Mouse (Mus musculus): Measurements from ENCODE around the gene Yeats2. TPM values are rescaled to one million over a fixed set of nuclear protein-coding genes. Genes with fewer than 3 reads are reported as not detected.
A peak's percentile ranks its signal among the peaks of the same experiment; 100 is the strongest.
"Not testable (repeated sequence)": the region's sequence is repeated elsewhere in the genome, so short reads cannot be mapped to it uniquely, and the experiment has no call there.

The Yeats2 gene
- 10 to 100 TPM; 61.1 to 65.8 TPM for total RNA-seq (2021)

- peak; percentile 86 for DNase-seq
- intact Hi-C loops (cut with DNase I), result no loop called here
These were observed at the start of gene Yeats2 for GRCm38 (mm10) chr16:20140772-20141531. TSS of gene Yeats2 (plus strand) at chr16:20141063.

GRCm38 (mm10) chr16:20095966-20096365 is 44.9 kb upstream of the Yeats2 start:
- DNase-seq, result peak; percentile 6
- intact Hi-C loops (cut with DNase I), result loop anchor here (10.0 kb wide), 1 partner anchor 371 kb away; no protein-coding TSS in a partner anchor

GRCm38 (mm10) chr16:20097069-20097710 is 43.7 kb upstream of the Yeats2 start, which contains the start of gene Klhl24:
TSS of gene Klhl24 (plus strand) at chr16:20097542.
- intact Hi-C loops (cut with DNase I), result loop anchor here (10.0 kb wide), 1 partner anchor 372 kb away; no protein-coding TSS in a partner anchor

GRCm38 (mm10) chr16:20097711-20098374 is 43.0 kb upstream of the Yeats2 start:
- DNase-seq, result peak; percentile 91
- intact Hi-C loops (cut with DNase I), result loop anchor here (10.0 kb wide), 1 partner anchor 373 kb away; no protein-coding TSS in a partner anchor

More at GRCm38 (mm10) chr16:20097069-20097710, 43.7 kb upstream of the Yeats2 start, which contains the start of gene Klhl24:
- peak; percentile 96 for DNase-seq

GRCm38 (mm10) chr16:20098375-20098727 is 42.5 kb upstream of the Yeats2 start:
- DNase-seq, result no peak
- intact Hi-C loops (cut with DNase I), result loop anchor here (10.0 kb wide), 1 partner anchor 374 kb away; no protein-coding TSS in a partner anchor

GRCm38 (mm10) chr16:20098866-20099629 is 41.8 kb upstream of the Yeats2 start:
- DNase-seq, result peak; percentile 13
- intact Hi-C loops (cut with DNase I), result loop anchor here (10.0 kb wide), 1 partner anchor 374 kb away; no protein-coding TSS in a partner anchor

GRCm38 (mm10) chr16:20106996-20107395 is 33.9 kb upstream of the Yeats2 start:
- DNase-seq, result no peak
- intact Hi-C loops (cut with DNase I), result no loop called here

- intact Hi-C loops (cut with DNase I), result no loop called here
- DNase-seq, result peak; percentile 2
These were observed 31.9 kb upstream of the Yeats2 start for GRCm38 (mm10) chr16:20108961-20109360.

- intact Hi-C loops (cut with DNase I), result no loop called here
- DNase-seq, result no peak
These were observed 28.2 kb upstream of the Yeats2 start for GRCm38 (mm10) chr16:20112649-20113048.

- intact Hi-C loops (cut with DNase I), result no loop called here
- DNase-seq, result no peak
These were observed 24.8 kb upstream of the Yeats2 start for GRCm38 (mm10) chr16:20116069-20116468.

- DNase-seq; intact Hi-C loops (cut with DNase I): not testable (repeated sequence)
These were observed 14.5 kb upstream of the Yeats2 start for GRCm38 (mm10) chr16:20126319-20126883.

GRCm38 (mm10) chr16:20130397-20130796 is 10.5 kb upstream of the Yeats2 start:
- DNase-seq, result no peak
- intact Hi-C loops (cut with DNase I), result no loop called here

- DNase-seq, result no peak
- intact Hi-C loops (cut with DNase I), result no loop called here
These were observed 3.7 kb downstream of the Yeats2 start for GRCm38 (mm10) chr16:20144568-20144967.

GRCm38 (mm10) chr16:20151991-20152390 is 11.1 kb downstream of the Yeats2 start:
- intact Hi-C loops (cut with DNase I), result no loop called here
- DNase-seq, result no peak

GRCm38 (mm10) chr16:20153742-20154141 is 12.9 kb downstream of the Yeats2 start:
- intact Hi-C loops (cut with DNase I), result no loop called here
- DNase-seq, result no peak

GRCm38 (mm10) chr16:20160130-20160529 is 19.3 kb downstream of the Yeats2 start:
- DNase-seq, result no peak
- intact Hi-C loops (cut with DNase I), result no loop called here

GRCm38 (mm10) chr16:20169071-20169470 is 28.2 kb downstream of the Yeats2 start:
- intact Hi-C loops (cut with DNase I), result no loop called here
- no peak for DNase-seq

GRCm38 (mm10) chr16:20169471-20170106 is 28.7 kb downstream of the Yeats2 start:
- intact Hi-C loops (cut with DNase I), result no loop called here
- DNase-seq, result peak; percentile 10

GRCm38 (mm10) chr16:20179406-20180175 is 38.7 kb downstream of the Yeats2 start:
- DNase-seq, result no peak
- intact Hi-C loops (cut with DNase I), result loop anchor here (10.0 kb wide), 1 partner anchor 455 kb away; no protein-coding TSS in a partner anchor
